Mouse (Mus musculus): ENCODE data around the gene Phf24.

- TF ChIP-seq POLR2A (IDR thresholded peaks at IDR 0.05; ENCODE audit: extremely low read depth, insufficient read depth, low read length) (no peak), CTCF (IDR thresholded peaks at IDR 0.05; ENCODE audit: low read depth, low read length) (no peak)
Observed at GRCm38 (mm10) chr4:42879829-42880676, 36.4 kb upstream of the Phf24 start.

All from liver, adult 2 months (tissue).